Mouse (Mus musculus) left cerebral cortex, adult 9 months (tissue): ENCODE measurements around the gene Tmem235.
"Not testable (repeated sequence)": the region's sequence is repeated elsewhere in the genome, so short reads cannot be mapped to it uniquely, and the experiment has no call there.

Experiments
- DNase-seq, 2 experiments: peaks; one replicate each; pipeline ENCODE4 v3.0.0; 2022; ENCODE audit warnings: low spot score in 2 of 2

Tmem235 gene

DNA sequence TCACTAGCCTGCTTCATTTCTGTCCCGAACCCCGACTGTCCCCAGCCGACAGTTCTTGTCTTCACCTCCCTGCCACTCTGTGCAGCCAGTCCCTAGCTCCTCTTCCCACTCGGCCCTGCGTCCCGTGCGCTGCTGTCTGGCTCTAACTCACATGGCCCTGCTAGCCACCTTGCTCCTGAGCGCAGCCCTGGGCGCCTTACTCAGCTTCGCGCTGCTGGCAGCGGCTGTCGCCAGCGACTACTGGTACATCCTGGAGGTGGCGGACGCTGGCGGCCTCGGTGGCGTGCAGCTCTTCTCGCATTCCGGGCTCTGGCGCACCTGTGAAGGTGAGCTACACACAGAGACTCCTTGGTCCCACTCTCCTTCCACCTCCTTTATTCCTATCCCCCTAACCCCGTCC, at the start of gene Tmem235:
TSS of gene Tmem235 (plus strand) at position 152 of the 400 bp plus-strand sequence.
- no peak for DNase-seq

DNA sequence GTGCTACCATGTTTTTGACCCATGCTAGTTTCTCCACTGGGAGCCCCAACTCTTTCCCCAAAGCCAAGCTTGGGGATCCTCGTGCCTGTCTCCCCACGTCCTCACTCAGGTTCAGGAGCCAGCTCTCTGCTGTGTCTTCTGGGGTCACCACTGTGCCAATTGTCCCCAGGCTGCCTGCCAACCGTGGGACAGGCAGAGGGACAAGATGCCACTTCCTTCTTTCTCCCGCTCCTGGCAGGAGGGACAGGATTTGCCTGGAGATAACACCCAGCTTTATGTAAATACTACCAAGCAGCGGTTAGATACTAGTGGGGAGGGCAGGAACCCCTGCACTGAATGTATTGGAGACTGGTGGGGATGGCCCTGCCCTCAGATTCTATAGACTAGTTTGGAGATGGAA, 46.7 kb upstream of the Tmem235 start:
- no peak for DNase-seq

DNA sequence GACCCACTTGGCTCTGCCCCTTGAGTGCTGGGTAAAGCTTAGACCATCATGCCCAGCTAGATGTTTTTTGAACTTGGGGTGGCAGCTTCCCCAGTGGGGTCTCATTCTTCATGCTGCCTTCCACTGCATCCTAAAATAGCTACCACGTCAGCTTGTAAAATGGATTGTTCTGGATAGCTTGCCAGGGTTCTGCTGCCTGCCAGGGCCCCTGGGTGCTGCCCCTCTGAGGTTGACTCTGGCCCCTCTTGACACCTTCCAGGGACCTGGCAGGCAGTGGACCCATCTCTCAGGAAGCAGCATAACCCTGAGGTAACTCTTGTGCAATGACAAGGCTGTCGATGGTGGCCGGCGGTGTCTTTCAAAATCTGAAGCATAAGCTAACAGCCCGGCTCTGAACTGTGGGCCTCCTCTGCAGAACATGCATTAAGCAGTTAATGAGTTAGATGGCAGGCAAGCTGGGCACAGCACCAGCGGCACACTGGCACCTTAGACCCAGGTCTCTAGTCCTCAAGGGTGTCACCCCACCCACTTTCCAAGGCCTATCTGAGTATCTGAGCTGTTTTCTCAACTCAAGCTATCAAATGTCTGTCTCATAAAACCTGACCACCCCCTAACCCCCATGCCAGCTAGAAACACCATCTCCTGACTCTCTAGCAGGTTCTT, 45.7 kb upstream of the Tmem235 start:
- no peak for DNase-seq

DNA sequence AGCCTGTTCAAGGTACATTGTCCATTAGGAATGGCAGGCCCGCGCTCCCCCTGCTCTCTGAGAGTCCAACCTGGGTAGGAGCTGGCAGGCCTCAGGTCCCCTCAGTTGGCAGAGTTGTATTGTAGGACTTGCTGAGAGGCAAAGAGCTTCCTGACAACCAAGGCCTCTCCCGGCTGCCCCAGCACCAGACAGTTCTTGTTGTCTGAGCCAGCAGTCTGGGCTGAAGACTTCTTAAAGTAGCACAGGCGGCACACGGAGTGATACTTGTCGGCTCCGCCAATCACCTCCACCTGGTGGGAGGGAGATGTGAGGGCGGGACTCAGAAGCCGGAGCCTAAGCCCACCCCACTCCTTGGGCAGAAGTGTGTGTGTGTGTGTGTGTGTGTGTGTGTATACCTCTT, 44.7 kb upstream of the Tmem235 start:
- not testable (repeated sequence) for DNase-seq

DNA sequence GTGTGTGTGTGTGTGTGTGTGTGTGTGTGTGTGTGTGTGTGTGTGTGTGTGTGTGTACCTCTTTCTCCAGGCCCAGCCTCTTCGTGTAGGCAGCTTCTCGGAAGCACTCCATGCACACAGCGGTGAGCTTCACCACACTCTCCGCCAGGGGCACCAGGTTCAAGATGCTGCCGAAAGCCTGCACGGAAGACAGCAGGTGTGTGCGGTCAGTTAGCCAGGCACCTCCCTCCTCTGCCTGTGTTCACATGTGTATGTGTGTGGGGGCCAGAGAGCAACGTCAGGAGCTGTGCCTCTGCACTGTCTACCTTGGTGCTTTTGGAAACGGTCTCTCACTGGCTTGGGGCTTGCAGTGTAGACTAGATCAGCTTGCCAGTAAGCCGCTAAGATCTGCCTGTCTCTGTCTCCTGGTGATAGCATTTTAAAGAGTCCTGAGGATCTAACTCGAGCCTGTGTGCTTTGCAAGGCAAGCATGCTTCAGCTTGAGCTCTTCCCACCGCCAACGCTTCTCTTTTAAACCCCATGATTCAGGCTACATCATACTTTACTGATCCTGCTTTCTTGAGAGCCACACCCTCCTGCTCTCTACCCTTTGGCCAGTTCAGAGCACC, 44.1 kb upstream of the Tmem235 start:
- DNase-seq = no peak

DNA sequence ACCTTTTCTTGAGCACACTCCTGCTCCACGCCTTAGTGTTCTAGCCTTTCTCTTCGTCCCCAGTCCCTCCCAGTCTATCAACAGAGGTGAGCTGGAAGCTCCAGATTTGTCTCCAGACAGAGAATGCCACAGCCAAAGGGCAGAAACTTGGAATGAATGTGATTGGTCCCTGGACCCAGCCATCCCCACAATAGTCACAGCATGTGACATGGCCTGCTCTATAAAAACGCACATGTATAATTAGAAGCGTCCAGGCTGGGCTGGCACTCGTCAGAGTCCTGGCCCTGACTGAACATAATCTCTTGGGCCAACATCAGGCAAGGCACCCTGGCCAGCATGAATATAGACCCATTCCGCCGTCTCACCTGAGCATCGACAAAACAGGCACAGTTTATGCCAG, 41.5 kb upstream of the Tmem235 start:
- DNase-seq = no peak

DNA sequence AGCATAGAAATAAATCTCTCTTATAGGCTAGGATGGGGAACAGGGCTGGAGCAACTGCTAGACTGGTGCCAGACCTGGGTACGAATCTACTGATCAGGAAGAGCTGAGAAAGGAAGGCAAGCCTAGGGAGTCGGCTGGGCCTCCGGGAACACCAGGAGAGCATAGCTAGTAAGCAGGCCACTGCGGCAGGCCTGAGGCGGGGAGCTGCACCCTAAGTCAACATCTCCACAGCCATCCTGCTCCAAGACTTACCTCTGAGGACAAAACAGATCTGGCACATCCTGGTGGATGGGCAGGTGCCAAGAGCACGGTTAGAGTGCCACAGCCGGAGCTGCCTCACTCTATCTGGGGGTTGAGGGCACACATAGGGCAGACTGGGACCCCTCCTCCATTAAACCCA, 40.4 kb upstream of the Tmem235 start:
- DNase-seq = no peak

DNA sequence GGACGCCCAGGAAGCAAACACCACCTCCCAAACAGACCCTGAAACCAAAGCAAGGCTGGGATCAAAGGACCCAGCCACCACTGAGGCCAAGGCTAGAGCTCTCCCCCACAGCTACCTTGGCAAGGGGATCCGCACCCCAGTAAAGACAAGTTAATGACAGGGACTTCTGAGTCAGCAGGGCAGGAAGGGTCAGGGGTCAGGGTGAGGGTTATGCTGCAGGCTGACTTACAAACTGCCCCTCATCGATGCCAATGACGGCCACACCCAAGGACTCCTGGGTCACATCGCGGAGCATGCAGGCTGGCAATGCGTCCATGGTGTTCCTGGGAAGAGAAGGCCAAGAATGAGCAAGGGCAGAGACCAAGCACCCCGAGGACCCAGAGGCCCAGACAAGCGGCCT, 38.7 kb upstream of the Tmem235 start:
- no peak for DNase-seq

DNA sequence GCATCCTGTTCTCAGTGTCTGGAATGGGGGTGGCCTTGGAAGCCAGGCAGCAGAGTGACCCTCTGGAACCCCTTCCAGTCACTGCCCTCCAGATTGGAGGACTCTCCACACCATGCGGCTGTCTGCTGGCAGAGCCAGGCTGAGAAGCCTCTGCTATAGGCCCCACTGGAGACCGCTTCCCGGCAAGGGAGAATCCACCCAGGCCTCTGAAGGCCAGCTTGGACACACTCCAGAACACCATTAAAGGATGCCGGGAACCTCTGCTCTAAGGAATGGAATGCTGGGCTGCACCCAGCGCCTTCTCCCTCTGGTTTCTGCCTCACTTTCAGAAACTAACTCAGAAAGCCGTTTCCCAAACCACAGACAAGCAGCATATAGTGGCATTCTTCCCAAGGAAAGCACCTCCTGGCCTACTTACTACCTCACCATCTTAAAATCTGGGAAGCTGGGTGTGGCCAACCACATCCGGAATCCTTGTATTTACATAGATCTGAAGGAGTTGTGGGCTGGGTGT, 37.8 kb upstream of the Tmem235 start:
- DNase-seq = no peak

DNA sequence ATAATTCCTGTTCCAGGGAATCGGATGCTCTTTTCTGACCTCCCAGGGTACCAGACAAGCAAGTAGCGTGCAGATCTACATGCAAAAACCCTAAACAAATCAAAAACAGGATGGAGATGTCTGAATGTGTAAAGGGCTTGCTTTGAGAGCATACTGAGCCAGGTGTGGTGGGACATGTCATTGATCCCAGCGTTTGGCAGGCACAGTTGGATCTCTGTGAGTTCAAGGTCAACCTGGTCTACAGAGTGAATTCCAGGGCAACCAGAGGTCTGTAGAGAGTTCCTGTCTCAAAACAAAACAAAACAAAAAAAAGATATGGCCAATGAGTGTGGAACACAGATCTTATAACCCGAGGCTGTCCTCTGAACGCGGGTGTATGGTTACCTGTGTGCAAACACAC, 37.1 kb upstream of the Tmem235 start:
- DNase-seq = no peak

DNA sequence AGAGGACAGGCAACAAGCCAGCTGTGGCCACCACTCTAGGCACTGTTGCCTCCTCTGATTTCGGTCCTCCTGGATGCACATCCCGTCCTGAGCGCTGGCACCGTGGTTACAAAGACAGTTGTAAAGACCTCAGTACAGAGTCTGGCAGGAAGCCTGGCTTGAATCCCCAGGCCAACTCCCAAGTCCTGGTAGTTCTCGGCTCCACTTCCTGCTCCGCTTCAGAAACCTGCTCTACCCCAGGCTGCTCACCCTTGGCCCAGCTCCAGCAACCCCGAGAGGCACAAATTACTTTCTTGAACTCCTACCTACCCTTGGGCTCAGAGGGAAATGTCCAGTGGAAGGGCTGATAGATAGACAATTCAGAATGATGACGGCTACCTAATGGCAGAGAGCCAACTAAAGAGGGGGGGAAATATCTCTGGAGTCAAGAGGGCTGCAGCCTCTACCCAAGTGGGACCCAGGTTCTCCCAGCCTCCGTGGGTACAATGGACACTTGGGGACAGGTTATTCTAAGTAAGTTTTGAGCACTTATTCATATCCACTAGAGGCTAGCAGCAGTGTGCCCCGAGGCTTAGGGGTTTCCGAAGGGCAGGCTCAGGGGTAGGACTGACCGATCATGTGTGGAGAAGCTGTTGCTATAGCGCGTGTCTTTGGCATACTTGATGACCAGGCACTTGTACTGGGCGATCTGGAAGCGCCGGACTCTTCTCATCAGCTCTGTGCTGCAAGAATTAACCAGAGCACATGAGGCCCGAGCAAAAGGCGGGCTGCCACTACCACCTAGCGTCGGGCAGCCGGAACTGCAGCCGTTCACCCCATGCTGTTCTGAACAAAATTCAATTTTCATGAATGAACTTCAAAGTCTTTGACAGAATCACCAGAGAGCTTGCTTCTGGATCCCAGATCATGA, 36.2 kb upstream of the Tmem235 start:
- peak; percentile 42 to 84 for DNase-seq

DNA sequence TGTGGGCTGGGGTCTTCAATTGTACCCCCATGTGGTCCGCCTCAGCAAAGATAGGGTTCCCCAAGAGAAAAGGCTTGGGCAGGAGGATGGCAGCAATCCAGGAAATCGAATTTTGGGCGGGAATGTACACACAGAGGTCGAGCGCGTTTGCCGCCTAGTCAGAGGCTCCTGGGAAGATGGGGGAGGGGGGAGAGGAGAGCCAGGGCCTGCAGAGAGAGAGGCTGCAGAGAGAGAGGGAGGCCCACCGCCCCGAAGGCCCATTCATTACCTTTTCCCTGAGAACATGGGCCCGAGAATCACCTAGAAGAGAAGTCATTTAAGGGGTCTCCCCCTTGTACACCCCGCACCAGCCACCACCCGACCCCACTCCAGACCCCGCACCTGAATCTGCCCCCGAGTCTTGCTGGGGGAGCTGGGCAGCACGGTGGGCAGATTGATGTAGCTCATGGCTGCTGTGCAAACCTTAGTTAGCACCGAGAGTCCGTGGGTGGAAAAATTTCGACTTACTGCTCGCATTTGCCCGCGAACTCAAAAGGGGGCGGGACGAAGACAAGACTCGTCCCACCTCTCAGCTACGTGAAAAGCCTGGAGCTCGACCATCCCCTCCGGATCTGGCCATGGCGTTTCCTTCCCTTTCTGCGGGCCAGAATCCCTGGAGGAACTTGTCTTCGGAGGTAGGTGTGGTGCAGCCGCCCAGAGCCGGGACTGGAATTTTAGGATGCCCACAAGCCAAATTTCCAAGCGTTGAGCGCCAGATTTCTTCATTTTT, 35.0 kb upstream of the Tmem235 start, which contains the start of the genes Afmid and Tk1:
TSS of gene Afmid (plus strand) at position 592 of the 769 bp plus-strand sequence.
TSS of gene Tk1 (minus strand) at position 760 of the 769 bp plus-strand sequence.
- no peak for DNase-seq

DNA sequence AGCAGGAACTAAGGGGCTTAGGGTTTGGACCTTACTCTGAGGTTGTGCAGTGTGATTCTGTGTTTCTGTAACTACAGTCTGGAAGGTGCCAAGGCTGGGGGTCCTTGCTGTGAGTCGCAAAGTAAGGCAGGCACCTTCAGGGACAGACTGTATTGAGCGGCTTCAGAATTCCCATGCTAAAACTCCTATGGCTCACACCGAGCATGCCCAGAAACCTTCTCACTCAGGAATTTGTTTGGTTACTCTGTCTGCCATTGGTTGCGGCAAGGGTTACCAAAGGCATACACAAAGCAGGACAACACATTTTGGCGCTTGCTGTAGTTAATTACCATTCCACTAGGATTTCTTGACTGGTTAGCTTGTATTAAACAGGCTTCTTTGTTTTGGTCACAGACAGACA, 34.4 kb upstream of the Tmem235 start:
- DNase-seq = no peak

DNA sequence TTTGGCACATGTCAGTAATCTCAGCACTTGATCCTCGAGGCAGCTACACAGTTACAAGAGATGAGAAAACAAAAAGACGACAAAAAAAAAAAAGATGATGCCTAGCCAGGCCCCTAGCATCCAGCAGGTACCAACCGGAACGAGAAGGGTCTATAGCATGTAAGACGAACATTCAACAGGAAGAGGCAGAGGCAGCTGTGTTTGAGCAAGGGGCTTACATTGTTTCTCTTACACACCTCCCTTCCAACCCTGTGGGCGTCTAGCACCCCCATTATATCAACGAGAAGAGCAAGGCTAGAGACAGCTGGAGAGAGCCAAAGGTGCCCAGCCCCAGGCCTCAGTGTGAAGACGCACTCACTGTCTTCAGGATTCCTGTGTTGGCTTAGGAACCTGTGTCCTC, 33.6 kb upstream of the Tmem235 start:
- DNase-seq = no peak

DNA sequence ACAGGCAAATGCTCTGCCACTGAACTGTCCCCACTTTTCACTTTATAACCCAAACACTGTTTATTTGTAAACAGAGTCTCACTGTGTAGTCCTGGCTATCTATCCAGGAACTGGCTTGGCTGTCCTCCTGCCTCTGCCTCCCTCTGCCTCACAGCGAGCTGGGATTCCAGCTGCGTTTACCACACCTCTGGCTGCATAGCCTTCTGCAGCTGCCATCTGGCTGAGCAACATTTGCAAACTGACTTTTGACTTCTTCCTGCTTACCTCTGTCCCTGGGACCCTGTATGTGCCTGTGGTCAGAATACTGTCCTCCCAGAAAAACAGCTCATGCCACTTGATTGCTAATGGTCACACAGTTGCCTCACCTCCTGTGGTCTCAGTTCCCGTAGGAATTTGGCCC, 33.2 kb upstream of the Tmem235 start:
- no peak for DNase-seq

DNA sequence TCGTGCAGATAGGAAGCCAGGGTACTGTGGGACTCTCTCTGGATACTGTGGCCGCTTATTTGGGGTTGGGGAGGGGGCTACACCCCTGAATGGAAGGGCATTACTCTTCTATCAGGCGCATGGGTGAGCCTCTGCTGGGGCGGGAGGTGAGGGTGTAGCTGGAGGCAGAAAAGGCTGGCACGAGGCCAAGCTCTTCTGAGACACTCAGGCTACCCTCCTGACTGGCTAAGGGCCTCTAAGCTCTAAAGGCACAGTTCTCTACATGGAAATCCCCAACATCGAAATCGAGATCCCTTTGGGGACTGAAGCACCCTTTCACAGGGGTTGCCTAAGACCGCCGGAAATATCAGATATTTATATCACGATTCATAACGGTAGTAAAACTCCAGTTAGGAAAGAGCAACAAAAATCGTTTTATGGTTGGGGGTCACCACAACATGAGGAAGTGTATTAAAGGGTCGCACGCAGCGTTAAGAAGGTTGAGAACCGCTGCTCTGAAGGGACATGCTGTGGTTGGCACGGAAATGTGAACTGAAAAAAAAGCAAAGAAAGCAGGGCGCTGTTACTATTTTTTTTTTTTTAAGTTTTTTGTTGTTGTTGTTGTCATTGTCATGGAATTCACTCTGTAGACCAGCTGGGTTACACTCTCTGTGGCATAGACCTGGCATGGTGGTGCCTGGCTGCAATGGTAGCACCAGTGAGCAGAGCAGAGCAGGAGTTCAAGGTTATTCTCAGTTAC, 32.2 kb upstream of the Tmem235 start:
- DNase-seq = no peak

DNA sequence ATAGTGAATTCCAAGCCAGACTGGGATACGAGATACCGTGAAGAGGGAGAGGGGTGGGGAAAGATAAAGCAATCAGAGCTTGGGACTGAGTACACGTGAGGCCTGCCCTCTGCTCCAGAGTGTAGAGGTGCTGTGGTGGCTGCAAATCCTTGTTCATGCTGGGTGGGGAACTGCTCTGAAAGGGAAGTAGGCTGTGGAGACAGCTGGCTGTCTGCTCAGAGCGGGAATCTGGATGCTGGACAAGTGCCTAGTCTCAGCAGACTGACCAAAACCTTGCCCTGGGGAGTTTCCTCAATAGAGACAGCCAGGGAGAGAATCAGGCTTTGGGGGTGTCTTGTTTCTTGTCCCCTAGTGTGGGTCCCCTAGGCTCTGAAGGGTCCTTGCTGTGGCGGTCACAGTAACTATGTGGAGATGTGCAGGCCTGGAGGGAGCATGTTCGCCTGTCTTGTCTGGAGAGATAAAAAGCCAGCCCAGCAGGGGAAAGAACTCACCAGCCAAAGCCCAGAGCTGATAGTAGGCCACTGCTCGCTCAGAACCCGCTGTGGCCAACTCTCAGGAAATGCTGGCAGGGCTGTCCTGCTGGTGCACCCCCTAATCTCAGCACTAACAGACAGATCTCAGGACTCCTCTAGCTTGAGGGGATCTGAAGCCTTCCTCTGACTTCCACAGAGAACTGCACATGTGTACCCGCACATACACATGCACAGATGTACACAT, 31.5 kb upstream of the Tmem235 start:
- DNase-seq = no peak

DNA sequence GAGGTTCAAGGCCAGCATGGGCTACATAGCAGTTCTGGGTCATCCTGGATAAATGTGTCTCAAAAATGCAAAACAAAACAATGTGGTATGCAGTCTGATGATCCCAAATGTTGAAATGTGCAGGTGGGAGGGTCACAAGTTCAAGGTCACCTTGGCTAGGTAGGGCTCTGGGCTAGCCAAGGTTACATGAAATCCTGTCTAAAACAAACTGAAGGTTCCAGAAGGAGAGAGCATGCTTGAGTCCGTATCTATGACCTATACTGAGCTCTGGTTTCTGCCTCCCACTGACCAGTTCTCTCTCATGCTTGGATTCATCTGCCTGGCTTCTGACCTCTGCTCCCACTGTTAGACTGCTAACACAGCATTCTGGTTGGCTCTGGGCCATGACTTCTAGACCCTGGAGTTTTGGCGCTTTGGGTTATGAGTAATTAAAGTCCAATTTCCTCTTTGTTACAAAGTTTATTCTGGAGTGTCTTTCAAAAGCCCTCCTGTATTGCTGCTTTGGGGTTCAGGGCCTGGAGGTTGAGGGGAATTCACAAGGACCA, 30.8 kb upstream of the Tmem235 start:
- no peak for DNase-seq

DNA sequence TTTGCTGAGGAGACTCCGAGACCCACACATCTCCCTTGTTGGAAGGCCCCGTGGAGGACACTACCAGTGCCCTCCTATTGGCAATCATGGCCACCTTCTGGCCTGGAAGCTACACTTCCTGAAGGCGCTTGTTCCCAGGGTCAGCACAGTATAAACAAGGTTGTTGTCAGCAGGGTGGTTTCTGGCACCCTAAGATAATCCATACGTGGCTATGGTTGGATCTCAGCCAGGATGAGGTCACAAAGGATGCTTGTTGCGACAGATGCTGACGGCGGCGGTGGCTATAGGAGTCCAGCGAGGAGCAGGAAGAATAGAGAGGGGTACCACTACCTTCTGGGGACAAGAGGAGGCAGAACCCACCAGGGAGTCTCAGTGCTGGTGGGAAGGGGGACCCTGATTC, 30.2 kb upstream of the Tmem235 start:
- DNase-seq = no peak
